Mouse (Mus musculus) gastrocnemius, postnatal 25 days (tissue): Measurements from ENCODE around the gene Gm6268. TPM values are rescaled to one million over a fixed set of nuclear protein-coding genes. Genes with fewer than 3 reads are reported as not detected.

Experiments used
- DNase-seq: peaks from one replicate; pipeline ENCODE4 v3.0.0; 2022
- long read RNA-seq, 2 experiments: library from polyadenylated mRNA; stranded (forward); transcript quantifications; one replicate each; pipeline ENCODE4 v2.0.0; 2021
- microRNA-seq, 2 experiments: library from miRNA; unstranded; fragments of <30 nt; microRNA quantifications; one replicate each; pipeline ENCODE4 v1.2.0; 2021; ENCODE audit warnings: borderline replicate concordance in 2 of 2
- total RNA-seq, 2 experiments: library from RNA; stranded (reverse); gene quantifications; 1 replicate in 1 of 2; 2 replicates in 1 of 2; pipeline ENCODE4 v1.2.3; 2021

Gene Gm6268
- total RNA-seq, result not detected
- long read RNA-seq, experiment 1, result 0 reads
- long read RNA-seq, experiment 2, result 0 reads

DNA sequence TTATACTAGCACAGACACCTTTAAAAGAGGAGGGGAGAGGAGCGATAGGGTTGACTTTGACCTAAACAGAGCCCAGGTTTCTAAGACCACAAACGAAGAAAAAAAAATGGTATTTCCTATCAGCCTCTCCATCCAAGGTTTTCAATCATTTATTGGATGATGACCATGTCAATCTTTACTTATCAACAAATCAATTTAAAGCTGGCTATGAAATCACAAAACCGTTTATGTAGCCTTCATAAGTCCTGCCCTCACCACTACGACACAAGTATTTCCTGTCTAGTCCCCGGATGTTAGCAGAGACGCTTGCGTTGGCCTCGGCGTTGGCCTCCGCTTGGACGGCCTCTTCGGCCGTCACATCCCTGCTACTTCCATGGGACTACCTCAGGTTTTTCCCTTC, at the start of gene Gm6268:
Gene Gm6268, plus strand, starts transcription at position 301 of the 400 bp plus-strand sequence.
- no peak for DNase-seq

DNA sequence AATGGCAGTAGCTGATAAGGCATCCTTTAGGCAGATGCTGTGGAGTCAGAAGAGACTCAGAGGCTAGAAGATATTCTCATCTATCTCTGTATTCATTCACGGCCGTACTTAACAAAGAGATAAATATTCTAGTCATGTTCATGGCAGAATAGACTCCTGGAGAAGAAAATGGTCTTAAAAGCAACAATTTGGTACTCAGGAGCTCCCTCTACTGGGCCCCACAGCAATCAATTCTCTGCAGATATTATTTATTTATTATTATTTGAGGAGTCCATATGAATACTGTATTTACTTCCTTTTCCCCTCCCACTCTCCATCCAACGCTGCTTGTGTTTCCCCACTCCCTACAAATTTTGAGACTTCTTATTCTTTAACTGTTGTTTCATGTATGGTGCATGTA, 48.6 kb upstream of the Gm6268 start:
- no peak for DNase-seq

DNA sequence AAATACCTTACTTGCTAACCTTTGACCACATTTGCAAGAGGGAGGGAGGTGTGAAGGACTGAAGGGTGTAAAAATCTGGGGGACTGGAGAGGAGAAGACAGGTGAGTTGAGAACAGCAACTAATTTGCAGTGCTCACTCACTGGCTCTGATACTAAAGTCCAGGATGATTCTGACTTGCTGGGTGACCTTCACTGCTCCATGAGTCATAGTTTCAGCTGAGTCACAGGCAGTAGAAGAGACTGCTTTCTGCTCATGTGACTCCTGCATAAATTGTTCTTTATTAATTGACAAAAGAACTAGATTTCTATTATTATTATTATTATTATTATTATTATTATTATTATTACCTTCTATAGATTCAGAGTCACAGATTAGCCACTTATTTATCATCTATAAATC, 15.7 kb upstream of the Gm6268 start:
- DNase-seq, result no peak

DNA sequence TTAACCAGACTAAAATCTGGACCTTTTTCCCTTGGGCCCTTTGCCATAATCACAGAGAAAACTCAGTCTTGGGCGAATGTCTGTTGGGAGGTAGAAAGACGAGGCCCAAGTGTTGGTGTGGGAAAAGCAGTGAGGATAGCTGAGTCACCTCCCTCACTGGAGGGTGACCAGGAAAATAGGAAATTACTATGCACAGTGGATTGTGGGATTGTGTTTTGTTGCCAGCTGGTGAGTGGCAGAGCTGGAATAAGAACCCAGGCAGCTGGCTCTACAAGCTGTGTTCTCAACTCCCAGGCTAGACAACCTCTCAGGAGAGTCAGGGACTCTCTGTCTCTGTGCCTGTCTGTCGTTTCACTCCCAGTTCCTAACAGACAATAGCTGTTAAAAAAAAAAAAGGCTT, 11.1 kb upstream of the Gm6268 start:
- no peak for DNase-seq

DNA sequence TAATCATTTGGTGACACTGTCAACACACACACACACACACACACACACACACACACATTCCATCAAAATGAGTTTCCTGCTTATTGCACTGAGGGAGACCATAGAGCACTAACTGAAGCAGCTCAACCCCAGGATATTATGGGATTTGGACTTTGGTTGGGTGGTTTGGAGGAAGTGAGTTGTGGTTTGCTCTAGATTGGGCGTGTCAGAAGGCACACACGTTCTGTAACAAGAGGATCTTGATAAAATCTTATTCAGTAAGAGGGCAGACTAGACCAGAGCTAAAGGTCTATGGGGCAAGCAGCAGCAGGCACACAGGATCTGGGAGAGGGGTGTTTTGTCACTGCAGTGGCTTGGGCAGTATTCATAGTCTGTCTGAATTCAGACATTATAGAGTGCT, 10.6 kb upstream of the Gm6268 start:
- DNase-seq, result no peak

DNA sequence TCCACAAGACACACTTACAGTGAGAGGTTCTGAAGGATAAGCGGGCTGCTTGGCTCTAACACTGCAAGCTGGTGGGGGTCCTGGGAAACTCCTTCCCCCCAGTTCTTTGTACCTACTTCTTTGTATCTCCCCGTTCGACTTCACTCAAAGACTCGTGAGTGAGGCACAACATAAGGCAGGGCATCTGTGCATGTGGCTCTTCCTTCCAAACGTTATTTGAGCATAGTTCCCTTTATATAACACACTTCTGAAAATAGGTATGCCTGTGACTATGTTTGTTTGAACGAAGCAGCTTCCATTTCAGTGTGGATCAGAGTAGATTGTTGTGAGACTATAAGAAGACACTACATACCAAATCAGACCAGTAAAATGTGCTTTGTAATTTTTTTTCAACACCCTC, 8.4 kb upstream of the Gm6268 start:
- no peak for DNase-seq

DNA sequence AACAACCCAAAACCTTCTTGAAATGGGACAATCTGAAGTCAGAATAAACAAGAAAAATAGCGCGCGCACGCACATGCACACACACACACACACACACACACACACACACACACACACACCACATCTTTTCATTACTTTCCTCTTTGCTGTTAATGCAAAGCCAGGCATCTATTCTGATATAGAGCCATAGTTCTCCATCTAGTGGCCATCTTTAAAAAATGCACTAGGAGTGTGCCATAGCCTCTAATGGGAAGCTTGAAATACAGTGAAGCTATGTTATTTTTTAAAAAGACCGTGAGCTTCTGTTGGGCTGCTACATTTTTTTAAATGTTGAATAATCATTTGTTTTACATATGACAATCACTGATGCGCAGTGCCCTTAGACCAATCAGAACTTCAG, 7.8 kb upstream of the Gm6268 start:
- DNase-seq, result no peak

DNA sequence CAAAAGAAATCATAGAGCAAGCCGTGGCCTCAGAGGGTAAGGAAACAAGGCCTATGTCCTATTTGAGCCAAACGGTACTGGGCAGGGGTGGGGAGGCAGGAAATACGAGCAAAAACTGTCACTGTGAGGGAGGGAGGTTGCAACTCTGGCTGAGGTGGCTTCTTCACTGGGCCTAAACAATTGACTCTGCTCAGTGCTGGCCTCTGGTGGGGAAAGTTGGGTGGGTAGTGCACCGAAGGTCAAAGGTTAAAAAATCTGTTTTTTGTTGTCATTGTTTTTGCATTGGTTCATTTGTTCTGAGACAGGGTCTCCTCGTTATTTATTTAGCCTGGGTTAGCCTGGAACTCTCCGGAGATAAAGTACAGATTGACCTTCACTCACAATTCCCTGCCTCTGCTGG, 1.2 kb downstream of the Gm6268 start:
- DNase-seq, result no peak

DNA sequence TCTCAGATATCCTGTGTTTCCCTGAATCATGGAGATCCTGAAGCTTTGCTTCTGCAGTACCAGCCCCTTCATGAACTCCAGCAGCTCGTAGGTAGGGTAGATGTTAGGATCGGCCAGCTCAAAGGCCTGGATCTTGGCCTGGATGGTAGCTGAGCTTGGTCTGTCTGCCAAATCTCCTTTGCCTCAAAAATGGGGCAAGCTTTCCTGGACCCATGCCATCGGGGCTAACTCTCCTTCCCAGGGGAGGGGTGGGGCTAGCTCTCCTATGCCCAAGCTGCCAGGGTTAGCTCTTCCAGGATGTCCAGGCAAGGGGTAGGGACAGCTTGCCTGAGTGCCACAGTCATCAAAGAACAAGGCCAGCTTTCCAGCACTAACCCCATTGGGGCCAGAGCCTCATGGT, 18.1 kb downstream of the Gm6268 start:
- DNase-seq, result no peak

DNA sequence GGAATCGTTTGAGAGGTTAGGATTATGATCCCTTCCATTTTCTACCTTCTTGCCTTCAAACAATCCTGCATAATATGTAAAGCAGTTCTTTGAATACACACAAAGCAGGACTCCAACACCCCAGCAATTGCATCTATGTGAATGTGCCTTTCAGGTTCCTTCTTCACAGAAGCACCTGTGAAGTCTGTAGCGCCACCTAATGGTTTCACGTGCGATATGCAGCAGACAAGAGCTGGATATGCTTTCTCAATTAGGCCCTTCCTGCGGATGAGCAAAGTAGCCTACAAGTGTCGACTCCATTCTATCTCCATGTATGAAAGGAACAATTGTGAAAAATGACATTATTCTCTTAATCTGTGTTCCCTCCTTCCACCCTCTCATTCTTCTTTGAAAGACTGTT, 33.9 kb downstream of the Gm6268 start:
- no peak for DNase-seq

DNA sequence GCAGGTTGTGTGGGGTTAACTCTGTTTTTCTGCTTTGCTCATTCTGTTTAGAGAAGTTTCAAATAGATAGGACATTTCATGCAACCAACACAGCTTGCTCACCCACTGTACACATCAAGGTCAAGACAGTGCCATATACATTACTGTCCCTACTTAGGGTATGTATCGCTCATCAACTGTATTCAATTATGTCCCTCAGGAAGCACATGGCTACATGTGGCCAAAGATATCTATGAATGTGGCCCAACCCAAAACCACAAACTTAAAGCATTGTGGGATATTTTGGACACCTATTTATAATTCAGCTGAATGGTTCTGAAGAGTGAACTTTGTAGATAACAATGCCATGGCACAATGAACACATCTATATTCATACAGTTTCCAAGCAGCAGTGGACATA, 36.9 kb downstream of the Gm6268 start:
- DNase-seq, result no peak

Small RNA genes lying within 50 kb of the gene (microRNA-seq; reads per million reads assigned to microRNA genes)
- 0 reads per million in 2 experiments for gene Gm44485

Other genes with a start within 250 kb of the Gm6268 start
- not detected for gene Zcchc12, start 205.4 kb upstream of the Gm6268 start, total RNA-seq
- gene Lonrf3, start 72.9 kb upstream of the Gm6268 start, total RNA-seq, result 1 to 10 TPM; 2.4 TPM
- not detected for gene Gm14569, start 90.5 kb downstream of the Gm6268 start, total RNA-seq
- 10 to 100 TPM in 1 of 2 experiments, 1 to 10 TPM in 1; 7.2 to 11.7 TPM for gene Pgrmc1, start 196.9 kb downstream of the Gm6268 start, total RNA-seq
- gene Akap17b, start 244.1 kb downstream of the Gm6268 start, total RNA-seq, result 1 to 10 TPM; 1.6 to 1.8 TPM